Mouse (Mus musculus) erythroblast, adult 5-6 weeks (primary cell): ENCODE data around the gene Coq5. TPM values are rescaled to one million over a fixed set of nuclear protein-coding genes. Genes with fewer than 3 reads are reported as not detected.

ENCODE experiments used
- ATAC-seq: replicated peaks from 2 replicates; pipeline ENCODE4 v1.8.0; 2016; ENCODE audit warnings: moderate number of reproducible peaks, mild to moderate bottlenecking, moderate TSS enrichment, inconsistent platforms; ENCODE audit not compliant: poor library complexity, low FRiP score, severe bottlenecking
- total RNA-seq, 2 experiments: library from RNA; stranded (forward) in 1 of 2; stranded (reverse) in 1 of 2; fragments of 150-400 nt in 1 of 2; fragments of 200-764, 138-1000 nt in 1 of 2; gene quantifications; 2 replicates each; pipeline versions ENCODE4 v1.2.3 to v1.2.4; 2015 to 2017; ENCODE audit warnings: low replicate concordance in 2 of 2

Coq5 gene
- total RNA-seq (2015; ENCODE audit: low replicate concordance) (1.7 and 2.5 TPM in 2 replicates), total RNA-seq (2017; ENCODE audit: low replicate concordance) (8.3 and 12.3 TPM in 2 replicates)

- ATAC-seq = peak; percentile 95
These were observed at the start of gene Coq5 for GRCm38 (mm10) chr5:115279226-115280049. Gene Coq5 (plus strand): TSS chr5:115279666.

- ATAC-seq = no peak
These were observed 48.5 kb upstream of the Coq5 start for GRCm38 (mm10) chr5:115230830-115231551.

DNA sequence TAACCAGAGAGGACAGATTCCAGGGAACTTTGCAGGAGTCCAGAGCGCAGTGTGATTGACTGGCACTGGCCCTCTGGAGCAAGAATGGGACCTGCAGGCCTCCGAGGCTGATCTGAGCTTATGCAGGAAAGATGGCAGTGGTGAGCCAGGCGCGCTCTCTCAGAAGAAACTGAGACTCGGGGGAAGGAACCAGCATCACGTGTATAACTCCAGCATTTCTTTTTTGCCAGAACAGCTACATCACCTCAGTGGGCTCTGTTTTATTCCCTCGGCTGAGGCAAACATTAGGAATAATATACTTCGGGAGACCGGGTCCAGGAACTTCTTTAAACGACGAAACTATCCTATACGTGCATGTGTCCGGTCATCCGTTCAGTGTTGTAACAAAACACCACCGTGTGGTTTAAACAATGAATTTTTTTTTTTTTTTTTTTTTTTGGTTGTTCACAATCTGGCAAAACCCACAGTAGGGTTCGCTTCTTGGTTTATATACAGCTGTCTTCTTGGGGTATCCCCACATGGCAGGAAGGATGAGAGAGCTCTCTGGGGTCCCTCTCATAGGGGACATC, 47.8 kb upstream of the Coq5 start:
- ATAC-seq = no peak

- no peak for ATAC-seq
These were observed 47.0 kb upstream of the Coq5 start for GRCm38 (mm10) chr5:115232516-115232915.

DNA sequence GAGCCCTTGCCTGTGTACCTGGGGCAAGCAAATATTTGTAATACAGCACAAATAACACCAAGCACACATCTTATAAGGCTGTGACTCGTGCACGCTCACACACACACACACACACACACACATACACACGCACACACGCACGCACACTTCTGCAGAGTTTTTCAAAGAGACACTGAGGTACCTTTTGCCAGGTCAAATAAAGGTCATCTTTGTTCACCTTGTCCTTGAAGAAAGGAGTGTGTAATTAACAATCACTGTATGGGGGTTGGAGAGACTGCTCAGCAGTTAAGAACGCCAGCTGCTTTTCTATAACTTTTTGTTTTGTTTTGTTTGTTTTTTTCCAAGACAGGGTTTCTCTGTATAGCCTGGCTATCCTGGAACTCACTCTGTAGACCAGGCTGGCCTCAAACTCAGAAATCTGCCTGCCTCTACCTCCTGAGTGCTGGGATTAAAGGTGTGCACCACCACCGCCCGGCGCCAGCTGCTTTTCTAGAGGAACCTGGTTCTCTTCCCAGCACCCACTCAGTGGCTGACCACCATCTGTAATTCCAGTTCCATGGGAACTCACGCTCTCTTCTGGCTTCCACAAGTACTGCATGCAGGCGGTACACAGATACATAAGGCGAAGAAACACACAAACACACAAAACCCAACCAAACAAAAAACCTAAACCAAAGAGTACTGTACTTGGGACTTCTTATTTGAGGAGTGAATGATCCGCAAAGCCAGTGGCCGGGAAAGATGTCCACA, 46.3 kb upstream of the Coq5 start:
- ATAC-seq = no peak

- no peak for ATAC-seq
These were observed 44.9 kb upstream of the Coq5 start for GRCm38 (mm10) chr5:115234519-115234918.

GRCm38 (mm10) chr5:115235323-115235771, 44.1 kb upstream of the Coq5 start:
- ATAC-seq = 0 out of 2 replicates have a peak, but pooled peaks have one; percentile 1

- ATAC-seq = peak; percentile 78
These were observed 43.6 kb upstream of the Coq5 start, which contains the start of gene Pop5 for GRCm38 (mm10) chr5:115235786-115236263. Gene Pop5 (plus strand): TSS chr5:115235836.

- ATAC-seq = peak; percentile 87
These were observed 41.4 kb upstream of the Coq5 start for GRCm38 (mm10) chr5:115237803-115238728.

GRCm38 (mm10) chr5:115238729-115239195, 40.7 kb upstream of the Coq5 start:
- ATAC-seq = no peak

GRCm38 (mm10) chr5:115240191-115240590, 39.3 kb upstream of the Coq5 start:
- ATAC-seq = no peak

GRCm38 (mm10) chr5:115255472-115255871, 24.0 kb upstream of the Coq5 start:
- ATAC-seq = no peak

DNA sequence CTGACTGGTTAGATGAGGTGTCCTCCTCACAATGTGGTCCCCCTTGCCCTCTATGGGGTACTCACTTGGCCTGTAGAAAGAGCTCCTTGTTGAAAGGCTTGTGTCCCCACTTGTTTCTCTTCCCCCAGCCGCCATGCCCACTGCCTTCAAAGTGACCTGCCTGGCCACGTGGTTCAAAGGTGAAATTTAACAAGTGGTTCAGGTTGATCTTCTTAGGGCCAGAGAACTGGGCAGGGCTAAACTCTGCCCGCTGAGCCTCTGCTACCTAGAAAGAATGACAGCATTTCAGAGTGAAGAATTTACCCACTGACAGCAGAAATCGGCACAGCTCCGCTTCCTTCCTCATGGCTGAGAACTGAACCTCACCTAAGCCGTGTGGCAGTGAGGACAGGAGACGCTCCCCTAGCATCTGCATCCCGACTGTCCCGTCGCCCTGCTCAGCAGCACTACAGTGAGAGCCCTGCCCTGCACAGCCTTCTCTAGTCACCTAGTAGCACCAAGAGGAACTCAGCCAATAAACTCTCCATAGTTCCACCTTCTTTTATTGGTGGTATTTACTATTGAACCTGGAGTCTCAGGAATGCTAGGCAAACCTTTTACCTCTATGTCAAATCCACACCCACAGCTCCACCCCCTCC, 22.4 kb upstream of the Coq5 start:
- ATAC-seq = no peak

GRCm38 (mm10) chr5:115260356-115260755, 19.1 kb upstream of the Coq5 start:
- ATAC-seq = no peak

DNA sequence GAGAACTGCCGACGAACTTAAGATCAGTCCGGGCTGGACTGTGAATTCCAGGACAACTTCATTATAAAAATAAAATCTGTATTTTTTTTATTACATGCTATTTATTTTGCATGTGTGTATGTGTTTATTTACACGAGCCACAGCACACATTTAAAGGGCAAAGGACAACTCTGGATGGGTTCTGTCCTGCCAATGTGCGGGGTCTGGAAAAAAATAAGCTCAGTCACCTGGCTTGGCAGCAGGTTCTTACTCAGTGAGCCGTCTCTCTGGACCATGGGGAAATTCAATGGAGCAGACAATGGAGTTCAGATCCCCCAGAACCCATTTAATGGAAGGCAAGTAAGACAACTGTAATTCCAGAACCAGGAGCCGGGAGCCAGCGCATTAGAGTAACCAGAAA, 18.3 kb upstream of the Coq5 start:
- ATAC-seq = no peak

DNA sequence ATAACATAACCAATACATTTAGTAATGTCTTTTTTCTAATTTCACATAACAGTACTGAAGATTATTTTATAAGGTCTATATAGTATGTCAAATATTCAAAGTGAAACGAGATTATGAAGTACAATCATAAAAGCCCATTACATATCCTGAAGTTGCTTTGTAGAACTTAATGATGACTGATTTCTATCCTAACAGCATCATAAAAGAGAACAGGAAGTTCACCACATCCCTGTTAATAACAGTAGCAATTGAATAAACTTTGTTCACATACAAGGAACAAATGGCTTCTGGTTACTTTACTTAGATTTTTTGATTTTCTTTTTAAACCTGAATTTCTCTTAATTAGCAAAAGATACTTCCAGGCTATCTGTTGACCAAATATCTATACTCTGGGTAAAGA, 17.6 kb upstream of the Coq5 start:
- ATAC-seq = no peak

DNA sequence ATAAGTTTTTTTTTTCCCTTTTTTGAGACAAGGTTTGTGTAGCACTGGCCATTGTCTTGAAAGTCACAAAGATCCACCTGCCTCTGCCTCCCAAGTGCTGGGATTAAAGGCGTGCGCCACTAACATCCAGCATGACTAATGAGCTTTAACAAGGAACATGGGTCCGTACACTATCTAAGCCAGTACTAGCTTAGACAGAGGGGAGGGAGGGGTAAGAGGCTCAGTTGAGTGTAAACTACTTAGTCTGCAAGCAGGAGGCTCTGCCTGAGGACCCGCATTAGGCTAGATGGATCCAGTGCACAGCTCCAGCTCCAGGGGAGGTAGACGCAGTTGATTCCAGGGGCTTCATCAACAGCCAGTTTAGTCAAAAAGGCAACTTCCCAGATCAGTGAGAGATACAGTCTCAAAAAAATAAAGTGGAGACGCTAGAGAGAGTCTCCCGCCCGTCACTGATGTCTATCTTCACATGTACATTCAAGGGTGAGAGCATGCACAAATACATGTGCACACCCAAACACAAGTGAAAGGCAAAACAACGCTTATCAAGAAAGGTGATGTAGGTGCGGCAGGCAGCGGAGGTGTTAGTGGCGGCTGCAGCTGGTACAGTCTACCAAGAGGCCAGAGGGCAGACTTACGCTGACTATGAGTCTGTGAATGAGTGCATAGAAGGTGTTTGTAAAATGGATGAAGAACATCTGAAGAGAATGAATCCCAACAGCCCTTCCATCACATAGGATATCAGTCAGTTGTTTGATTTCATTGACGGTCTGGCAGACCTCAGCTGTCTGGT, 16.8 kb upstream of the Coq5 start:
- ATAC-seq = no peak
